Mouse (Mus musculus) embryonic facial prominence, embryonic 14.5 days (tissue): ENCODE results near the gene Ddhd1. TPM values are rescaled to one million over a fixed set of nuclear protein-coding genes. Genes with fewer than 3 reads are reported as not detected.

Experiments
- ATAC-seq: fragments of 200-750 bp; cut with Nextera tagmentation; 2 replicates; pipeline ENCODE4 v1.8.0; 2017; ENCODE audit warnings: low read depth, moderate number of reproducible peaks, moderate TSS enrichment
- DNase-seq: peaks from one replicate; pipeline ENCODE4 v3.0.0-alpha.2; 2015; ENCODE audit warnings: low spot score
- H3K27ac ChIP-seq: fragments of 300-500 bp; sonication (generic); replicated peaks from 2 replicates; pipeline ENCODE4 v1.5.1; 2014; ENCODE audit warnings: low read depth, mild to moderate bottlenecking, low read length, moderate library complexity
- H3K27me3 ChIP-seq: fragments of 300-500 bp; sonication (generic); replicated peaks from 2 replicates; pipeline ENCODE4 v1.6.1; 2014; ENCODE audit warnings: low read length; ENCODE audit not compliant: control insufficient read depth, insufficient read depth
- H3K36me3 ChIP-seq: fragments of 300-500 bp; sonication (generic); 2 replicates; pipeline ENCODE4 v1.6.1; 2014; ENCODE audit warnings: low read length, mixed read lengths; ENCODE audit not compliant: control insufficient read depth, insufficient read depth
- H3K4me1 ChIP-seq: fragments of 300-500 bp; sonication (generic); 2 replicates; pipeline ENCODE4 v1.6.1; 2014; ENCODE audit warnings: antibody characterized with exemption, low read length; ENCODE audit not compliant: control insufficient read depth, insufficient read depth
- H3K4me2 ChIP-seq: fragments of 300-500 bp; sonication (generic); 2 replicates; pipeline ENCODE4 v1.6.1; 2014; ENCODE audit warnings: low read depth, mild to moderate bottlenecking, low read length, moderate library complexity, mixed read lengths
- H3K4me3 ChIP-seq: fragments of 300-500 bp; sonication (generic); 2 replicates; pipeline ENCODE4 v1.5.1; 2014; ENCODE audit warnings: low read depth, mild to moderate bottlenecking, low read length
- H3K9ac ChIP-seq: fragments of 300-500 bp; sonication (generic); 2 replicates; pipeline ENCODE4 v1.6.1; 2014; ENCODE audit warnings: low read depth, mild to moderate bottlenecking, low read length, moderate library complexity, mixed read lengths
- H3K9me3 ChIP-seq: fragments of 300-500 bp; sonication (generic); 2 replicates; pipeline ENCODE4 v1.6.1; 2016; ENCODE audit warnings: low read length; ENCODE audit not compliant: control insufficient read depth
- WGBS: fragments of 180-500 bp; shearing (Covaris S2); extraction: QIAGEN DNeasy Blood & Tissue Kit; methylation state at CpG from one replicate; pipeline ENCODE4 v1.1.7; 2014; 5-methylcytosine and 5-hydroxymethylcytosine counted together
- polyA plus RNA-seq: library from polyadenylated mRNA; unstranded; fragments of >200 nt; fragmentation: Nextera tagmentation; extraction: Ambion mirVana; gene quantifications from 2 replicates; pipeline ENCODE4 v1.2.1, GENCODE M21; 2014

Gene Ddhd1
- polyA plus RNA-seq, 1 experiment from 2014 or later: 7.6 TPM

GRCm38 (mm10) chr14:45552431-45552830 is 105.5 kb downstream of the Ddhd1 start:
- no peaks in the 10 kb centered on the region for H3K36me3 ChIP-seq
- no peaks in the 10 kb centered on the region for H3K9me3 ChIP-seq
- H3K4me2 ChIP-seq: no peak overlapping the region
- no peaks in the 10 kb centered on the region for H3K4me1 ChIP-seq
- no peak overlapping the region for H3K27ac ChIP-seq
- H3K9ac ChIP-seq: no peak overlapping the region
- no peaks in the 10 kb centered on the region for H3K27me3 ChIP-seq
- WGBS: 74% methylated on average over 4 of the region's 4 CpGs
- DNase-seq: no peak
- no peak overlapping the region for H3K4me3 ChIP-seq
- no peak for ATAC-seq

DNA sequence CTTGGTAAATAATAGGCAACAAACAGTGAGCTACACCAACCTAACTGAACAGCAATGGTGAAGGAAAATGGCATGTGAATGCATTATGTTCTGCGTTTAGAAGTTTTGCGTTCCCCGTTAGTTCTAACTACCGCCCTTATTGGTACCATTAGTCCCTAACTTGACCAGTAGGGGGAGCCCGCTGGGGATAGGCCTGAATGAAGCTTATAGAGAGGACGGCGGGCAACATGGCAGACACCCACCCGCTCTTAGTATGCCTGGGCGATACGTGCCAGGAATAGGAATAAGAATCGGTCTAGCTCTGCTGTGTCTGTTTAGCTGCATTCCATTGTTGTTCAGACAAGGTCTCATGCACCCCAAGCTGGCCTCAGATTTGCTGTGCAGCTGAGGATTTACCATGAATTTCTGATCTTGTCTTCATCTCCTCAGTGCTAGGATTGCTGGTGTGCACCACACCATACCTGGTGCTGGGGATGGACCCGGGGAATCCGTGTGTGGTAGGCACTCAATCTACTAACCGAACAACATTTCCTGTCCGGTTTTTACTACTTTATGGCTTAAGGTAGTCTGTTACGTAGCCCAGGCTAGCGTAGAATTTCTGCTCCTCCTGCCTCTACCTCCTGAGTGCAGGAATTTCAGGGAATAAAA is 106.7 kb downstream of the Ddhd1 start:
- 61% methylated on average over 17 of the region's 17 CpGs for WGBS
- no peaks in the 10 kb centered on the region for H3K9me3 ChIP-seq
- H3K4me2 ChIP-seq: no peak overlapping the region
- H3K36me3 ChIP-seq: no peaks in the 10 kb centered on the region
- no peaks in the 10 kb centered on the region for H3K4me1 ChIP-seq
- no peaks in the 10 kb centered on the region for H3K27me3 ChIP-seq
- no peak overlapping the region for H3K4me3 ChIP-seq
- DNase-seq (peak; percentile 47), ATAC-seq (no peak)
- H3K9ac ChIP-seq: no peak overlapping the region
- H3K27ac ChIP-seq: no peak overlapping the region

DNA sequence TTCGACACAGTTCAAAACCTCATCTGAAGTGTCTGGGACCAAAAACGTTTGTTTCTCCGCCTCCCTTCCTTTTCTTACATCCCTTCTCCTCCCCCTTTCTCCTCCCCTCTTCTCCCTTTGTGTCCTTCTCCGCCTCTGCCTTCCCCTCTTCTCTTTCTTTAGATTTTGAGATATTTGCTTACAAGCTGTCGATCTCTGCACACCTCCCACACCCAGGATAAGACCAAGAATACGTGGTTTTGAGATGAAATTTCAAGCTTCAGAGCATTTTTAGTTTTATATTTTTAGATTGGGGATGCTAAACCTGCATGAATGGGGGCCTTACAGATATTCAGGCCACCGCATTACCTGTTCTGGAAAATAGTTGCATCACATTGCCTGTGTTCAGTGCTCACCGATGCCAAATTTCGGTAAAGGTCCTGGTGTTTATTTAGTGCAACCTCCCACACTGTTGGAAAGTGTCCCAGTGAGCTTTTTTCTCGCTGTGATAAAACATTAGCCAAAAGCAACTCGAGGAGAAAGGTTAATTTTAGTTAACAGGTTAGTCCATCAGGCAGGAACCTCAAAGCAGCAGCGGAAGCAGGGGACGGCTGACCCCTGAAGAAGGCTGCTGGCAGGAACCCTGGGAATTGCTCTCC is 107.8 kb downstream of the Ddhd1 start:
- no peak overlapping the region for H3K4me2 ChIP-seq
- no peaks in the 10 kb centered on the region for H3K27me3 ChIP-seq
- no peak for ATAC-seq
- no peaks in the 10 kb centered on the region for H3K9me3 ChIP-seq
- no peaks in the 10 kb centered on the region for H3K36me3 ChIP-seq
- 71% methylated on average over 13 of the region's 13 CpGs for WGBS
- peak; percentile 20 for DNase-seq
- no peak overlapping the region for H3K27ac ChIP-seq
- H3K4me1 ChIP-seq: no peaks in the 10 kb centered on the region
- no peak overlapping the region for H3K9ac ChIP-seq
- no peak overlapping the region for H3K4me3 ChIP-seq

DNA sequence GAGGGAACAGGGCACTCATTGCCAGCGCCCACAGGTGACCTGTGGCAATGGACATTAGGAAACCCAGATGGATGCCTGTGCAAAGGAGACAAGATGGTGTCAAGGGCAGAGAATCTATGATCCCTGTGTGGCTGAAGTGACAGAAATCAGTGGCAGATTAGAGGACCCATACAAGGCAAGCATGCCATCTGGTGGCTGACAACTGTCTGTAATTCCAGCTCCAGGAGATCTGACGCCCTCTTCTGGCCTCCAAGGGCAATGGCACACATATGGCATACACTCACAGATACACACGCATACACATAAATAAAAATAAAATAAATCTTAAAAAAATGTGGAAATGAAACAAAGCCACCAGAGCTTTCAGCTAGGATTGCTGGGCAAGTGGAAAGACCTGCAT is 109.8 kb downstream of the Ddhd1 start:
- Histone ChIP-seq H3K9me3 (no peaks in the 10 kb centered on the region), H3K9ac (no peak overlapping the region), H3K36me3 (no peaks in the 10 kb centered on the region), H3K4me1 (no peaks in the 10 kb centered on the region), H3K27ac (no peak overlapping the region), H3K4me2 (no peak overlapping the region), H3K27me3 (no peaks in the 10 kb centered on the region), H3K4me3 (no peak overlapping the region)
- DNase-seq (no peak), ATAC-seq (no peak)
- WGBS: 73% methylated on average over 3 of the region's 3 CpGs

DNA sequence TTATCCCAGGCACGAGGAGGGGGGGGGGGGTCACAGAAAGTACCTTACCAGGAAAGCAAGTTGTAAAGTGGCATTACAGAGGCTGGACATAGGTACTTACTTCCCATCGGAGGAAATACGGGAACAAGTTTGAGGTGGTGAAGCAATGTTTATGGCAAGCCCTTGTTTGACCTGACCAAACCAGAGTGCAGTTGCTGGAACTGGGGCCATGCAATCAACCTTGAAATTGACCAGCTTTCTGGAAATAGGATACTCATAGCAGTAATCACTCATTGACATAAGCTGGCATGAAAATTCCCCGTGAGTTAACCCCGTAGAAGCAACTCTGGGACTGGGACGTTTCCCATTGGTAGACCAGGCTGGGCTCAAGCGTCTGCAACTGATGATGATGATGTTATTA is 113.0 kb downstream of the Ddhd1 start:
- H3K9ac ChIP-seq: no peak overlapping the region
- H3K9me3 ChIP-seq: no peaks in the 10 kb centered on the region
- ATAC-seq (no peak), DNase-seq (no peak)
- WGBS: 63% methylated on average over 7 of the region's 7 CpGs
- no peaks in the 10 kb centered on the region for H3K36me3 ChIP-seq
- no peaks in the 10 kb centered on the region for H3K27me3 ChIP-seq
- H3K4me3 ChIP-seq: no peak overlapping the region
- H3K27ac ChIP-seq: no peak overlapping the region
- no peaks in the 10 kb centered on the region for H3K4me1 ChIP-seq
- no peak overlapping the region for H3K4me2 ChIP-seq

GRCm38 (mm10) chr14:45544026-45544425 is 113.9 kb downstream of the Ddhd1 start:
- Histone ChIP-seq H3K27me3 (no peaks in the 10 kb centered on the region), H3K9ac (no peak overlapping the region), H3K36me3 (no peaks in the 10 kb centered on the region), H3K9me3 (no peaks in the 10 kb centered on the region), H3K27ac (no peak overlapping the region), H3K4me3 (no peak overlapping the region), H3K4me1 (0 out of 2 replicates have a peak, but pooled peaks cover 2% of the 10 kb centered on the region), H3K4me2 (no peak overlapping the region)
- 71% methylated on average over 5 of the region's 6 CpGs for WGBS
- ATAC-seq (no peak), DNase-seq (no peak)

DNA sequence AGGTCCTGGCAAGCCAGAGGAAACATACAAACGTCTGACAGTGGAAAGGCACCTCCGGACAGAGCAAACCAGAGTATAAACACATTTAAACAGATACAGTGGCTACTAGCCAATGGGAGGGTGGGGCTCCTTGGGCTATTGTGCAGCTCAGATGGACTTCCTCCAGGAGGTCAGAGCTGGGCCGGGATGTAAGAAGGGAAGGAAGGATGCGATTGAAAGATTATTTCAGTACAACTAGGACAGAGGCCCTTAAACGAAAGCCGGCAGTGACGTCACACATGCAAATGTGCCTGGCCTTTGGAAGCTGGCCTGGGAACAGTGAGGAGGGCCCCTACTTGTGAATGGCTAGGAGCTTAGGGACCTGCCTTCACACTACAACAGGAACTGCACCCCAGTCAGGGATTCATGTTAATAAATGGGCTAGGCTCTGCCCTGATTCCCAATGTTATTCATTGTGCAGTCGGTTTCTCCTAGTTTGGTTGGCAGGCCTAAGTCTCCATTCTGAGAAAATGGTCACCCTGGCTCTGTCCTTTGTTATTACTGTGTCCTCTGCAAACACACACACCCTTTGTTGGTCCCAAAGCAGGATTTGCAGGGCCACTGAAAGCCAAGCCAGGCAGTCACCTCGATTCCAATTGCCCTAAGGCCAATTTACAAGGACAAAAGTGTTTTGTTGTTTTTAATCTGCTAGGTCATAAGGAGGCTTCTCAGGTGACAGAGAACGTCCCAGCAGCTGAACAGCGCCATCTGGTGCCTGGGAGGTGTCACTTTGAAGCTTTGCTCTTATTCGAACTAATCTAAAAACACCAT is 118.1 kb downstream of the Ddhd1 start:
- H3K4me3 ChIP-seq: no peak overlapping the region
- no peaks in the 10 kb centered on the region for H3K36me3 ChIP-seq
- no peaks in the 10 kb centered on the region for H3K27me3 ChIP-seq
- 0 out of 2 replicates have a peak, but pooled peaks cover 2% of the 10 kb centered on the region for H3K4me1 ChIP-seq
- 25% methylated on average over 12 of the region's 12 CpGs for WGBS
- peak overlapping the region; percentile 6; the same call in 1 of the 2 replicates for H3K27ac ChIP-seq
- H3K4me2 ChIP-seq: no peak overlapping the region
- DNase-seq: peak; percentile 83
- no peaks in the 10 kb centered on the region for H3K9me3 ChIP-seq
- no peak overlapping the region for H3K9ac ChIP-seq
- ATAC-seq: peak; percentile 65
